ENCODE assay signal across 14 mouse cellular contexts in genomic region chr5:130272344-130272743, GRCm38 (mm10). TPM values are rescaled to one million over a fixed set of nuclear protein-coding genes. Genes with fewer than 3 reads are reported as not detected.
DNase-seq lines count a peak whose midpoint lies in the region; TF ChIP-seq lines count a peak whose summit lies in the region.
"Had no signal": no experiment of that assay in that cellular context is flagged by ENCODE, and none has a peak within 500 bp of the region (broad histone marks: within the 10 kb centered on the region; RNA-seq: fewer than 3 reads in every experiment).

No protein-coding gene starts in this region.

- DNase-seq in kidney, adult 2 months: no peak
- DNase-seq in kidney, adult 11 months: no peak
- peak; percentile 13 for DNase-seq in thymus, adult 2 months
- no peak for DNase-seq in thymus, postnatal 14 days
- no peak for DNase-seq in gastrocnemius, adult 18-20 months (ENCODE audit: low spot score)
- DNase-seq in c-Kit-positive CD71-positive TER-119-positive erythroid progenitor cells, embryonic 14.5 days (ENCODE audit: low spot score): no peak
- DNase-seq: adrenal gland, postnatal 10 days; cerebellum, adult 8-10 months; gastrocnemius, postnatal 14 days; heart, postnatal 10 days; left cerebral cortex, postnatal 4 days; right cerebral cortex, postnatal 25 days had no signal

- H3K36me3 ChIP-seq in kidney, adult 2 months (ENCODE audit: control insufficient read depth, insufficient read depth, low read length): no peaks in the 10 kb centered on the region; the same call in 1 of the 2 replicates
- peaks cover 27% of the 10 kb centered on the region for H3K36me3 ChIP-seq in thymus, adult 2 months (ENCODE audit: control insufficient read depth, insufficient read depth, low read length)

- no peak for TF ChIP-seq POLR2A in kidney, adult 2 months (IDR thresholded peaks at IDR 0.05; ENCODE audit: low read depth, low read length)
- TF ChIP-seq POLR2A in thymus, adult 2 months (IDR thresholded peaks at IDR 0.05; ENCODE audit: control insufficient read depth, extremely low read depth, insufficient read depth, low read length, poor library complexity): no peak
- no peak for TF ChIP-seq POLR2A in bone marrow, adult 2 months (IDR thresholded peaks at IDR 0.05; ENCODE audit: borderline replicate concordance, control insufficient read depth, low read depth, low read length)

- 100% methylated on average over 1 of the region's 1 CpGs for WGBS in kidney, adult 2 months
- 97% methylated on average over 1 of the region's 1 CpGs for WGBS in thymus, adult 2 months
- WGBS in bone marrow, adult 2 months: 85% methylated on average over 1 of the region's 1 CpGs

- no peaks in the 10 kb centered on the region for H3K4me1 ChIP-seq in kidney, adult 2 months (ENCODE audit: control insufficient read depth, insufficient read depth, low read length)
- H3K4me1 ChIP-seq in thymus, adult 2 months (replicated peaks; ENCODE audit: control insufficient read depth, insufficient read depth, low read length): no peaks in the 10 kb centered on the region
- H3K4me1 ChIP-seq in bone marrow, adult 2 months (ENCODE audit: control insufficient read depth, insufficient read depth, low read length): no peaks in the 10 kb centered on the region
- H3K4me1 ChIP-seq: forebrain, embryonic 10.5 days had no signal

- TF ChIP-seq CTCF in kidney, adult 2 months (conservative IDR thresholded peaks at IDR 0.05; ENCODE audit: insufficient read depth, insufficient read length, low read depth, low read length): peak; percentile 37; the same call in 1 of the 2 replicates
- TF ChIP-seq CTCF in thymus, adult 2 months (IDR thresholded peaks at IDR 0.05; ENCODE audit: borderline replicate concordance, control insufficient read depth, extremely low read depth, insufficient read depth, low read length, poor library complexity): no peak
- TF ChIP-seq CTCF in bone marrow, adult 2 months (IDR thresholded peaks at IDR 0.05; ENCODE audit: control insufficient read depth, insufficient read depth, low read length): peak; percentile 32; the same call in 1 of the 2 replicates

- no peaks in the 10 kb centered on the region for H3K27me3 ChIP-seq in kidney, adult 2 months (replicated peaks; ENCODE audit: control insufficient read depth, insufficient read depth, low read length)
- H3K27me3 ChIP-seq in thymus, adult 2 months (ENCODE audit: control insufficient read depth, insufficient read depth, low read length): no peaks in the 10 kb centered on the region

- no peak overlapping the region for H3K4me3 ChIP-seq in kidney, adult 2 months (ENCODE audit: insufficient read depth, low read depth, low read length)
- H3K4me3 ChIP-seq in thymus, adult 2 months (ENCODE audit: control insufficient read depth, insufficient read depth, low read length): no peak overlapping the region
- H3K4me3 ChIP-seq in bone marrow, adult 2 months (replicated peaks; ENCODE audit: control insufficient read depth, low read depth, low read length): no peak overlapping the region
- H3K4me3 ChIP-seq: forebrain, embryonic 10.5 days had no signal

- H3K27ac ChIP-seq in kidney, adult 2 months (ENCODE audit: insufficient read depth, low read depth, low read length): no peak overlapping the region
- H3K27ac ChIP-seq in thymus, adult 2 months (ENCODE audit: control insufficient read depth, insufficient read depth, low read length): no peak overlapping the region
- H3K27ac ChIP-seq in bone marrow, adult 2 months (ENCODE audit: control insufficient read depth, insufficient read depth, low read depth, low read length, poor library complexity): no peak overlapping the region
- H3K27ac ChIP-seq: forebrain, embryonic 10.5 days had no signal

RNA-seq across cellular contexts. Expression of gene Tyw1, which starts 16.9 kb away (rescaled TPM):
- polyA plus RNA-seq in kidney, adult 2 months (2012; rRNA removed): 12.1 and 12.7 TPM in 2 replicates
- polyA plus RNA-seq in thymus, adult 2 months (2012; rRNA removed): 15.4 and 15.6 TPM in 2 replicates
- 7.0 and 11.7 TPM in 2 replicates for polyA plus RNA-seq in bone marrow, adult 2 months (2011; ENCODE audit: insufficient read depth, insufficient read length, low replicate concordance, missing spikeins)
- total RNA-seq in gastrocnemius, adult 18-20 months (2021): 10 to 100 TPM in 1 of 2 experiments, 1 to 10 TPM in 1; 10.0 to 11.1 TPM

RNA-seq across cellular contexts. Expression of gene Sbds, which starts 17.0 kb away (rescaled TPM):
- 33.7 and 40.7 TPM in 2 replicates for polyA plus RNA-seq in kidney, adult 2 months (2012; rRNA removed)
- polyA plus RNA-seq in thymus, adult 2 months (2012; rRNA removed): 24.4 and 24.8 TPM in 2 replicates
- polyA plus RNA-seq in bone marrow, adult 2 months (2011; ENCODE audit: insufficient read depth, insufficient read length, low replicate concordance, missing spikeins): 42.3 and 56.9 TPM in 2 replicates
- 10 to 100 TPM; 30.3 to 37.7 TPM for total RNA-seq in gastrocnemius, adult 18-20 months (2021)

RNA-seq across cellular contexts. Expression of gene Tmem248, which starts 55.5 kb away (rescaled TPM):
- 29.2 and 30.9 TPM in 2 replicates for polyA plus RNA-seq in kidney, adult 2 months (2012; rRNA removed)
- polyA plus RNA-seq in thymus, adult 2 months (2012; rRNA removed): 31.8 and 44.4 TPM in 2 replicates
- 15.0 and 25.2 TPM in 2 replicates for polyA plus RNA-seq in bone marrow, adult 2 months (2011; ENCODE audit: insufficient read depth, insufficient read length, low replicate concordance, missing spikeins)
- 10 to 100 TPM; 43.4 to 44.3 TPM for total RNA-seq in gastrocnemius, adult 18-20 months (2021)
